Mouse (Mus musculus): ENCODE data around the gene Tnfrsf17.

DNA sequence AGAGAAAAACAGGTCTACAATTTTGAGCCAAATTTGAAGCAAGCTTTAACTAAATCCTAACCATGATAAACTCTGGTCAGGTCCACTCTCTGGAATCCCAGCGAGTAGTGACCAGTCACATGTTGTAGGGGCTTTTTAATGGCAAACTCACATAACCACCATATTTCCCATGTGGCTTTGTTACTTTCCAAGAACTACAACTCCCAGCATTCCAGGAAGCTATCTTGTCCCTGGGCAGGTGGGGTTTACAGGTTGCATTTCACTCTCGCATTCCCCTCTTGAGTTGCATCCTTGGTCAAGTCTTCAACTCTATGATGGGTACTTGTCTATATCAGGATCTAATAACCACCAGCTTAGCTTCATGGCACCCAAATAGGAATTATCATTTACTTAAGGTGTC is 8.1 kb upstream of the Tnfrsf17 start:
- TF ChIP-seq CTCF (IDR thresholded peaks at IDR 0.05; ENCODE audit: low read depth, low read length) = no peak
- TF ChIP-seq POLR2A (IDR thresholded peaks at IDR 0.05; ENCODE audit: extremely low read depth, insufficient read depth, low read length) = no peak
